Mouse (Mus musculus) spleen, postnatal 4 days (tissue): ENCODE measurements around the gene Vim.
A peak's percentile ranks its signal among the peaks of the same experiment; 100 is the strongest.

Experiments used
- DNase-seq, 2 experiments: peaks; one replicate each; pipeline ENCODE4 v3.0.0; 2022; ENCODE audit warnings: low spot score in 2 of 2

The Vim gene

DNA sequence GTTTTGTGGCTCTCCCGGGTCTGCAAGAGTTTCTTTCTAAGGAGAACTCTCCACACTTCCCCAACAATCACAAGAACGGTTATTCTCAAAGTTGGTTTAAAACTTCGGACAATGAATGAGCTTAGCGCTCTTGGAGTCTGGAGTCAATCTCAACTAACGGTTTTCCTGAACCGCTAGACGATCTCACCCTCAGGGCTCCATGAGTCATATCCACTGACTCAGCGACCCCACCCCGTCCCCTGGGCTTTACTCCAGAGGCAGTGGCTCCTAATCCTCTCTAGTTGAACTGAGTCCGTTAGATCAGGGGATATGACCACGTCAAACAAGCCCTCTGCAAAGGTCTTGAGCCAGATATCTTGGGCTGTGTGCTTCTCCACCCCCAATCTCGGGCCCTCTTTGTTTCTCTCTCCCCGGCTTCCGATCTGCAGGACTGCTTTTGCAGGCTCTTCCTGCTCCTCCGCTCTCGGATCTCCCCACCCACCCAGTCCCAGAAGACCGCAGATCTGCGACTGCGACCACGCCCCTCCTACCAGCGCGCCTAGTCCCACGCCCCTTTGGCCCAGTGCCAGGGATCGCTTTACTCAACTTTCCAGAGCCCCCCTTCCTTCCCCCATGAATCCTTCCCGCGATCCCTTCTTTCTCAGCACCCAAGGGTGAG is at the start of gene Vim:
Vim (plus strand) TSS at position 520 of the 658 bp plus-strand sequence.
- peak; percentile 77 to 89 for DNase-seq

- no peak for DNase-seq
Measured at GRCm38 (mm10) chr2:13526205-13526604, 47.5 kb upstream of the Vim start.

GRCm38 (mm10) chr2:13527125-13527524 is 46.6 kb upstream of the Vim start:
- DNase-seq = no peak

DNA sequence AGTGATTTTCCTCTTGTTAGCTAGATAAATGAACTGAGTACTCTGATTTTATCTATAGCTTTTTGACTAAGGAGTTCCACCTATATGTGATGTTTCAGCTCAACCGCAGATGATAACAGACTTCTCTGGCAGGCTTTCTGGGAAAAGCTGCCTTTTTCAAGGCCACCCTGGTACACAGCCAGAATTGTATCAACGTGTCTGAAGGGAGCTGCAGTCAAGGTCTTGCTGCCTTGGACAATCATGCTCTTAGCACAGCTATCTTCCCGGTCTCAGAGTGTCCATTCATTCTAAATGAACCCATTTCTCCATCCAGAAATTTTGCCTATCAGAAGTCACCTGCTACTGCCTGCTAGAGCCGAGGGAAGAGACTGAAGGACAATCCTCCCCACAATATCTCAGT is 46.2 kb upstream of the Vim start:
- no peak for DNase-seq

GRCm38 (mm10) chr2:13529253-13529933 is 44.3 kb upstream of the Vim start:
- no peak for DNase-seq

DNA sequence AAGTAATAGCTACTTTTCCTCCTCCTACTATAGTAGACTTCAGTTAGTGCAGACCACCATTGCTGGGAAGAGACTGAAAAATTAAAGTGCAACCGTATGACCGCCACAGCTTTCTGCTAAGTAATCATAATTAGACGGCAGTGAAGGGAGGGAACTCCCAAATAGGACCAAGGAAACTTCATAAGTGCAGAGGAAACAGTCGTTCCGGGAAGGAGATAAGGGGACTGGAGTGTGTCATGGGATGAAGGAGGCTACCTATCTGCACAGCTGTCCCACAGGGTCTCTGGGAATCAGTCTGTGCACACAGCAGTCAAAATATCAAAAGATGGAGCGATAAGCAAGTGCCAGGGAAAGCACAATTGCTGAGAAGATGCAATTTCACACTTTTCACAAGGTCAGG is 43.1 kb upstream of the Vim start:
- no peak for DNase-seq

DNA sequence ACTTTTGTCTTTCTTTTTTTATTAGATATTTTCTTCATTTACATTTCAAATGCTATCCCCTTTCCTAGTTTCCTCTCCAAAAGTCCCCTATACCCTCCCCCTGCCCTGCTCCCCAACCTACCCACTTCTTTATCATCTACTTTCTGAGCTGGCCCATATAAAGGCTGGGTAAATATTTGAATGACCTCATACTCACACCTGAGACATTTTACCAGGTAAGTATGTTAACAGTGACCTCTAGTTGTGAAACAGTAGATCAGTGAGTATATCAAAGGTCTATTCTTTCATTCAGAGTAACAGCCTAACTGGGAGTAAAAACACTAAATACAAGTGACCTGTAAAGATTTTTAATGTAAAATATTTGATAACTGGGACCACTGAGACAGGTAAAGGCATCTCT is 37.0 kb upstream of the Vim start:
- no peak for DNase-seq

DNA sequence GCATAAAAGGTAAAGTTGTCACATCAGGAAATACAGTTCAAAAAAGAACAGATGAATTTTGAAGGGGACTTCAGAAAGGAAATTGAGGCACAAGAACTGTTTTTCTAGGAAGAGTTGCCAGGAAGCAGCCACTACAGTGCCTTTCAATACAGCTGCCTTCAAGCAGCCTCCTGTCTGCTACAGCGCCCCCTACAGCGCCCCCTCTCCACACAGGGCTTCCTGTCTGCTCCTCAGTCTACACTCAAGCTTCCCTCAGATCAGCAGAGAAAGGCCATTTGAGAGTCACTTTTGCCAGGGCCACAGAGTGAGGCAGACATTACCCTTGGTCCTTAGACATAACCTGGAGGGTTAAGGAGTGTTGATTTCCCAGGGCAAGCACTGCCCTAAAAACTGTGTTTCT is 36.0 kb upstream of the Vim start:
- DNase-seq = peak; percentile 43 to 69

DNA sequence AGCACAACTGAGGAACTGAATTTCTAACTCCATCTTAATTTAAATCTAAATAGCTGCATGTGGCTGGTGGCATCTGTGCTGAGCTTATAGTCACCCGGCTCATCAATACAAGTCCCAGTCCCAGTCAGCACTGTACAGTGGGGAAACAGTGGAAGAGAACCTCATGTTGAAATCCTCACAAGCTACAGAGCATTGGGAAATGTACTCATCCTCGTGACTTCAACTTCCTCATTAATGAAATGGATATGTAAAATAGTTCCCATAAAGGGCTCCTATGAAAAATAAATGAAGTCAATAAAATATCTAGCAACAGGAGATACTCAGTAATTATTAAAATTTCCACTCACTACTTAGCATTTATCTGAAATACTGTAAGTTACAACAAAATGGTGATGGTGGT is 35.5 kb upstream of the Vim start:
- DNase-seq = no peak

DNA sequence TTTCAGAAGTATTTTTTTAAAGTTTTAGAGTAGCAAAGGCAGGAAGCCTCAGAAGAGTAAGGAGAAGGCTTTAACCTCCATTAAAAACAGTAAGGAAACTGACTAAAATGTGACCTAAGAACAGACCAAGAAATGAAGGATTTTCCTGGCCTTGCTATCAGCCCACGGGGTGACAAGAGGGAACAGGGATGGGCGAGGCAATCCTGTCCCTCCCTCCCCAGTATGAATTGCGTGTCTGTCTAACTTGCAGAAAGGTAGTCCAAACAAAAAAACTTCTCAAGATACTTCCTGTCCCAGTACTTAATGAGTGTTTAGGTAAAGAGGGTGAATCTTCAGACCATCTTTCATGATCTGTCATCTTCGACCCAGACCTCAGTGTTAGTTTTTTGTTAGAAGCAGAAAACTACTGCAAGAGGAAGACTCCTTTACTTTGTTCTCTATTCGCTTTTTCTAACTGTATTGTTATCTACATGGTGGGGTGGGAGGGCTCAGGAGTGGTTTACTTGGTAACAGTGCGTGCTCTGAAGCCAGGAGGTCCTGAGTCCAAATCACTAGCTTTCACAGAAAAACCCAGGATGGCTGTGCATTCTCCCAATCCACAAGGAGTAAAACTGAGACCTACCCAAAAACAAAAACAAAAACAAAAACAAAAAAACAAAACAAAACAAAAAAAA is 34.9 kb upstream of the Vim start:
- DNase-seq = no peak

- no peak for DNase-seq
Measured at GRCm38 (mm10) chr2:13539860-13540259, 33.9 kb upstream of the Vim start.

- no peak for DNase-seq
Measured at GRCm38 (mm10) chr2:13543519-13544124, 30.1 kb upstream of the Vim start.

GRCm38 (mm10) chr2:13544193-13544824 is 29.4 kb upstream of the Vim start, which contains the start of gene Trdmt1:
Gene Trdmt1, minus strand, starts transcription at chr2:13544668.
- DNase-seq = peak; percentile 79 to 89

- DNase-seq = no peak
Measured at GRCm38 (mm10) chr2:13548749-13549148, 25.0 kb upstream of the Vim start.

DNA sequence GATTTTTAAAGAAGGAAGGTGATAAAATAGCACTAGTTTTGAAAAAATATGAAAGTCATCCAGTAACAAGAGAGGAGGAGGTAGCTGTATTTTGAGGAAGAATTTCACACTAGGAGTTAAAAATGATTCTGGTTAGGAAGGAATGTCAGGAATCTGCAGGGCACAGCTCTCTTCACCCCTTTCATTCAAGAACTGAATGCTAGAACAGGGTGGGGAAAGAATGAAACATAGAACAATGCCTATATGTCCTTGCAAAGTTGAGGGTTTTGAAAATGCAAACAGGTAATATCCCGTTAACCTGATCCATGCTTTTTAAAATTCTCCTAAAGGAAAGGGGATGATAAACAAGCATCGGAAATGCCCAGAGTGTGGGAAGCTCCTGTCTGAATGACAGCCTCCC is 19.8 kb upstream of the Vim start:
- DNase-seq = no peak

DNA sequence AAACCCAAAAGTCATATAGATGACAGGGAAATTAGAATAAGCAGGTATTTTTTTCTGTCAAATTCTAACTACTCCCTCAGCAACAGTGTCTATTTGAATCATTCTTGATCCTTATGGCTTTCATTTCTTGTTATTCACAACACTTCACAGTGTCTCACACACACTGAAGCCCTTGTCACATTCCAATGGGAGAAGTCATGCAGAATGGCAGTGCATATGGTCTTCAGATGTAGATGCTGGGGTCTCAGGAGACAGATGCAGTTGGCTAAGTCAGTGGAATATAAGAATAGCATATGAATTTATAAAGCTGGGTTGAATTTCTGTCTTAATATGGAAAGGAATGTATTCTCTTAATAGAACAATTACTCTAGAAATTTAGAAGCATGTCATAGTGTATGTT is 17.5 kb upstream of the Vim start:
- no peak for DNase-seq

DNA sequence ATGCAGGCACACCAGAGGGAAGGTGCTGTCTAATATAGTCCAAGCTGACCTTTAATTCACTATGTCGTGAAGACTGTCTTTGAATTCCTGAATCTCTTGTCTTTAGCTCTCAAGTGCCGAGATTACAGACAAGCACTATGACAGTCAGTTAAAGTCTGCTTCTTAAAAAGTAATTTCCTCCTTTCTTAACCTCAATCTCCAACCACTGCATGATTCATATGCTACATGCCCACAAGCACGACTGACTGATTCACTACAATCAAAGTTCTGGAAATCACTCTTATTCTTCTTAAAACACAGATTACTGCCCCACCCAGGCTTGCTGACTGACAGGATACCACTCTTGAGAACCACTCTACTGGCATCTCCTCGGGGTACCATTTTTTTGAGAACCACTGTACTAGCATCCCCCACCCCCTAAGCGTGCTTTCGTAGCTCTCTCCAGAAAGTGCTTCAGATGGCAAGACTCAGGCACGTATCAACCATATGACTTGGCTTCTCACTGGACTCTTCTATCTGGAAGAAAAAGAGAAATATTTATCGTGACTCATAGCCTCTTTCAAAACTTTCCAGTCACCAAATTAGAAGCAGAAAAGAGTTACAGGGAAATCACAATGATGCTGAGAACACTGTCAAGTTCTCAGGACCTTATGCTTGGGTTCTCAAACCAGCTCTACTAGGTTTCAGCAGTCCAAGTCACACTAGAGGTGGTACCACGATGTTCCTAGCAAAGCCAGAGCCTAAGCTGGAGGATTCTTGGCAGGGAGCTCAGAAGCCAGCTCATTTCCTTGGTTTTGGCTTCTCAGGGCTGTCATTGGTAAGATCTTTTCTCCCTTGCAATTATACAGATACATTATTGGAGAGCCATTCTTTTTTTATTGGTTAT is 16.3 kb upstream of the Vim start:
- DNase-seq = no peak

- no peak for DNase-seq
Measured at GRCm38 (mm10) chr2:13558607-13559262, 15.0 kb upstream of the Vim start.

DNA sequence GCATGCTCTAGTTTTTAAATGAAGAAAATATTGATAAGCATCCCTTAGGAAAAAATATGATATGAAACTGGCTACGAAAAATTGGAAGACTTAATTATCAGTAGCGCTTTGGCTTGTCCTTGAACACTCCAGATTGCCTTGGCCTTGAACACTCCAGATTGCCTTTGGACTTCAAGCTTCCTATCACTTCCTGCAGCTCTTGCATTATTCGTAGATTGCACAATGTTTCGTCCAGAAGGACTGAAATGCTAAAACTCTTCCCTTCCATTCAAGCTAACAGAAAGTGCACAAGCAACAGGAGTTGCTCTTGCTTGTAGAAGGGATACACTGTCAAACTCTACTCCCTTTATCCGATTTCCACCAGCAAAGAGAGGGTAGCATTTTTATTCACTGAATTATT is 14.4 kb upstream of the Vim start:
- no peak for DNase-seq

GRCm38 (mm10) chr2:13559729-13560128 is 14.0 kb upstream of the Vim start:
- DNase-seq = no peak

DNA sequence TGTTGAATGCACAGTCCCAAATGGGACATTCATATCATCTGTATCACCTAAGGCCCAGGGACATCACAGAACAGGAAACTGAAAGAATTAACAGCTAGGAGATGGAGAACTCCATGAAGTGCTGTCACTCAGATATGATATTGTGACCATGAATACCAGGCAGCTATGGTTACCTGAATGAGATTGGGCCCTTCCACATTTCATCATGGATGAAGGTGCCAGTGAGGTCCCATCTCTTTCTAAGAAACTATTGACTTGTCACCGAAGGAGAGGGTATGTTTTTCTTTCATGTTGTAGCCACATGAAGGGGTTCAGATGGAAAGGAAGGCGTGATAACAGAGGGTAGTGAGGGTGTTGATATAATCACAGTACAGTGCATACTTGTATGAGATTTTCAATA is 13.3 kb upstream of the Vim start:
- no peak for DNase-seq
